Mouse (Mus musculus) left cerebral cortex, adult 11 months (tissue): ENCODE results near the gene Ankle1.
"Not testable (repeated sequence)": the region's sequence is repeated elsewhere in the genome, so short reads cannot be mapped to it uniquely, and the experiment has no call there.

Experiments used
- DNase-seq: peaks from one replicate; pipeline ENCODE4 v3.0.0; 2022; ENCODE audit warnings: low spot score

Gene Ankle1

DNA sequence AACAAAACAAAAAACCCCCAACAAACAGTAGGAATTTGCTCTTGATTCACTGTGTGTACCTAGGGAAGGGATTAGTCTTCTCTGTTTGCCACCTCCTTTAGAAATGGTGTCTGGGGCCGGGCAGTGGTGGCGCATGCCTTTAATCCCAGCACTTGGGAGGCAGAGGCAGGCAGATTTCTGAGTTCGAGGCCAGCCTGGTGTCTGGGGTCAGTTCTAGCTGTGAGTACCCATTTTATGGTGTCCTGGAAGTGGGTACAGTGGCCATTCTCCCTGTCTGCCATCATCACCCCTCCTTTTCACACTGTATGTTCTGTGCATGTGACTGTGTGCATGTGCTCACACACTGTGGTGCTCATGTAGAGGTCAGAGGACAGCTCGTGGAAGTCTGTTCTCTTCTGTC, 2.4 kb downstream of the Ankle1 start:
- DNase-seq, result no peak

DNA sequence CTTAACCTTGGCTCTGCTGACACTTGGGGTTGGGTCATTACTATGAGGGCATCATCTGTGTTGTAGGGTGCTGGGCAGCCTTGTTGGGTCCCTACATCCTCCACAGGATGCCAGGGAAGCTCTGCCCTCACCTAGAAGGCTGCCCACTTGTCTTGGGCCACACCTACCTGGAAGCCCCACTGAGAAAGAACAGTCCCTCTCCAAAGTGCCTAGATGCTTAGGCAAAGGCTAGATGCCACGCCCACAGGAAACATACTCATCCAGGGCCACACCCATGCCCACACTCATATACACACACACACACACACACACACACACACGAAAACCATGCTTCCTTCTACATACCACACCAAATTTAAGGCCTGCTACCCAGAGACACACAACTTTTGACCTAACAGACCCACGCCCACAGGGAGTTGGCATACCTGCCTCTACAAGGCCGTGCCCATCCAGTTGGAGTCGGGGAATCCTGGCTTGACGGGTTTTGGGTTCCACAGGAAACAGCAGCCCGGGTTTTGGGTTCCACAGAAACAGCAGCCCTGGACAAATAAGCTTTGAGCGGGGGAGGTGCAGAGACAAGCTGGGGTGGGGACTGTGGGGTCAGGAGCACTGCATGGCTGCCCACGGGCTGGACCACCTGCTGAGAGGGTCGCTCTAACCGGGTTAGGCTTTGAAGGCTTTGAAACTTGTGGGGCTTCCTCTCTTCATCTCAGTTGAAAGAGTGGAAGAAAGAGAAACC, 5.9 kb downstream of the Ankle1 start:
- DNase-seq, result no peak

DNA sequence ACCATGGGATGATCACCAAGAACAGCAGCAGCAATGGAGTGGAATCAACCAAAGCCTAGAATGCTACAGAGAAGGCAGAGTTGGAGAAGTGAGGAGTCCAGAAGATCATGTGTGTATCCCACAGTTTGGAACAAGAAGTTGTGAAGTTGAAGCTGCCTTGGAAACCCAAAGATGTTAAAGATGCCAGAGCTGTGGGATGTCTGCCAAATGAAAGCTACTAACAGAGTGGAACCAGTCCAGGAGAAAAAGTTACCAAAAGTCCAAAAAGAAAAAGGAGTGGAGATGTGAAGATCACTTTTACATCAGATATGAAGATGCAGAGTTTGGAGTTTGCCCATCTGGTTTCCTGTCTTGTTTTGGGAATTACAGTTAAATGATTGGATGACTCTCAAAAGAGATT, 16.3 kb downstream of the Ankle1 start:
- DNase-seq, result no peak

DNA sequence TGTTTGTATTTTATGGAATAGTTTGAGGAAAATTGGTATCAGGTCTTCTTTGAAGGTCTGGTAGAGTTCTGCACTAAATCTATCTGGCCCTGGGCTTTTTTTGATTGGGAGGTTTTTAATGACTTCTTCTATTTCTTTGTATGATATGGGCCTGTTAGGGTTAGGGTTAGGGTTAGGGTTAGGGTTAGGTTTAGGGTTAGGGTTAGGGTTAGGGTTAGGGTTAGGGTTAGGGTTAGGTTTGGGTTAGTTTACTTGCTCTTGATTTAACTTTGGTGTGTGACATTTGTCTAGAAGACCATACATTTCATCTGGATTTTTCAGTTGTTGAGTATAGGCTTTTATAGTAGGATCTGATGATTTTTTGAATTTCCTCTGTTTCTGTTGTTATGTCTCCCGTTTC, 27.1 kb downstream of the Ankle1 start:
- not testable (repeated sequence) for DNase-seq

DNA sequence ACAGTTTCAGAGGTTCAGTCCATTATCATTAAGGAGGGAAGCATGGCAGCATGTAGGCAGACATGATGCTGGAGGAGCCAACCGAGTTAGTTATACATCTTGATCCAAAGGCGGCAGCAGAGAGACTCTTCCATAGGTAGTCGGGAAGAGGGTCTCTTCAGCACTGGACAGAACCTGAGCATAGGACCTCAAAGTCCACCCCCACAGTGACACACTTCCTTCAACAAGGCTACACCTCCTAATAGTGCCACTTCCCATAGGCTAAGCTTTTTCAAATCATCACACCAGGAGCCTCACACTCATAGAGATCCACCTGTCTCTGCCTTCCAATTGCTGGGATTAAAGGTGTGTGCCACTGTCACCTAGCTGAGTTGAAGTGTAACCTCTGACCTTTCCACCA, 31.2 kb downstream of the Ankle1 start:
- no peak for DNase-seq

DNA sequence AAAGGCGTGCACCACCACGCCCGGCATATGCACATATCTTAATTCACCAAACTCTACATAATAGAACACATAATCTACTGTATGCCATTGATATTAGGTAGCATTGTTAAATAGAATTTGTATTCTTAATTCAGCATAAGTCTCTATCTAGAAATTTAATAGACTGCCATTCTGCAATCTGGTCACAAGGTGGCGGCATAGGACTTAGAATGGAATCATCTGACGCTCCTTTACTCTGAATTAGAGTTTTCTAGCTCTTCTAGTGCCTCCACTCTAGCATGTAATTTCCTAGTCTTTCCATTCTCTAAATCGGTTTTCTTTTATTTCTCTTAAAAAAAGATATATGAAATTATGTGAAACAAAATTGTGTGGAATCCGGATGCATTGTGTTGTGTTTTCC, 35.6 kb downstream of the Ankle1 start:
- DNase-seq, result no peak

DNA sequence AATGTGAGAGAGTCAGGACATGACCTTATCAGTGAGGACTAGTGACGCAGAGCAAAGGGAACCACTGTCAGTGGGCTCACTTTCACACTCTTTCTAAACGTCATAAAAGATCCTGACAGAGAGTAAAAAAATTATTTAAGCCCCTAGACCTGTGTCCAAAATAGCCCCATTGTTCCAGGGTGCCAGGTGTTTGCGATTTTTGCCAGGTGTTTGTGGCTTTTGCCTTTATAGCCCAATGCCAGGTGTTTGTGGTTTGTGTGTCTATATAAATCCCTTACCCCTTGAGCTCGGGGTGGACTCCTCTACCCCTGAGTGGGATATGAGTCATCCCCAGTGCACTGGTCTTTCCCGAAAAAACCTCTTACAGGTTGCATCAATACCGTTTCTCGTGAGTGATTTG, 39.3 kb downstream of the Ankle1 start:
- DNase-seq, result no peak

DNA sequence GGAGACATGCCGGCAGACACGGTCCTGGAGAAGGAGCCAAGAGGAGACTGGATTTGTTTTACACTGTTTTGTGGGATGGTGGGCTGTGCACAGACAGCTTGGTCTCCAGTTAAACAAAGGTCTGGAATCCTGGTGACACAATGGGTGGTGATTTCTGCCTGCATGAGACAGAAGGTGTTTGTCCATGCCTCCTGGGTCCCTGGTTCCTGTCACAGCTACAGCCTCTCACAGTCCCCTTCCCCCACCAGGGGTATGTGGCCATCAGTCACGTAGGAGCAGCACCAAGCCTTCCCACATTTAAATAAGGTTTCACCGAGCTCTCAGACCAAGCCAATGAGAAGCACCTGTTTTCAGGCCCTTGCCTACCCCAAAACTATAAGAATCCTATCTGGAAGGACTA, 45.5 kb downstream of the Ankle1 start:
- no peak for DNase-seq

DNA sequence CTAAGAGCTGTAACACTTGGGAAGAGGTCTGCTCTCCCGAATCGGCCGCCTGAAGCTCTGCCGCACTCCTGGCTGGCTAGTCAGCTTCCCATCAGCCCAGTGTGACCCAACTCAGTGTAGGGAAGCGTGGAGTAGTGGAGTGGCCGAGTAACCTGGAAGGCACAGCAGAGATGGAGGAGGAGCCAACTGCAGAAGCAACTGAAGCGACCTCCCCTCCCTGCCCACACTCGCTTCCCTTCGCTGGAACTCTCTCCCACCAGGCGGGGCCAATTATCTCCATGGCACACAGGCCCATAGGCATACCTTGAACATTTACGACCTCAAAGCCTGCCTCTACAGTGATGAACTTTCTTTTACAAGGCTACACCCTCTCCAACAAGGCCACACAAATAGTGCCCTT, 46.0 kb downstream of the Ankle1 start:
- no peak for DNase-seq

DNA sequence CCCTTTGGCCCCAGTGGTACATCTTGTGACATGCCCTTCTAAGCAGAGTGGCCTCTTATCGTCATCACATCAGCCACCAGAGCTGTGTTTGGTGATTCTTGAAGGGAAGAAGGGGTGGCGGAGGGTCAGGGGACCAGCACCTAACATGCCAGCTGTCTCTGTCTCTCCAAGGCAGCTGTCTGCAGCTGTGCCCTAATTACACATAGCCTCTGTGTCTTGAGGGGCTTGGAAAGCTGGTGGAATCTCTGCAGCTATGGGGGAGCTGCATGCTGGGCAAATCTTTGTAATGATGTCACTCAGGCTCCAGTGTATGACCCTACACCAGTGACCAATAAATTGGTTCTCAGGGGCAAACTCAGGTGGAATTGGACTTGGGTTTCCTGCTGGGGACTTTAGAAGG, 46.9 kb downstream of the Ankle1 start:
- no peak for DNase-seq

DNA sequence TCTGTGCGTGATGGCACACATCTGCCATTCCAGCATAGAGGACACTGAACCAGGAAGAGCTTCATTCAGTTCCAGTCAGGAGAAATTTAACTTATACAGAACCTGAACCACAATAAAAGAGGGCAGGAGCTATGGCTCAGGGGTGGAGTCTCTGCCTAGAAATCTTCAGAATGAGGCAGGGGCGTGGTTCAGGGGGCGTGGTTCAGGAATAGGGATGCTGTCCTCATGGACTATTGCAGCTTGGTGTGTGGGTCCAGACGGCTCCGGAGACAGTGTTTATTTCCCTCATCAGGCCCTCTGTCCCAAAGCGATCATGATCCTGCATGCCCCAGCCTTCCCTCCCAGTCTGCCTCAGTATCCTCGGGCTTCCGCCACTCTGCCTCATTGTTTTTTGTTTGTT, 48.9 kb downstream of the Ankle1 start:
- no peak for DNase-seq

DNA sequence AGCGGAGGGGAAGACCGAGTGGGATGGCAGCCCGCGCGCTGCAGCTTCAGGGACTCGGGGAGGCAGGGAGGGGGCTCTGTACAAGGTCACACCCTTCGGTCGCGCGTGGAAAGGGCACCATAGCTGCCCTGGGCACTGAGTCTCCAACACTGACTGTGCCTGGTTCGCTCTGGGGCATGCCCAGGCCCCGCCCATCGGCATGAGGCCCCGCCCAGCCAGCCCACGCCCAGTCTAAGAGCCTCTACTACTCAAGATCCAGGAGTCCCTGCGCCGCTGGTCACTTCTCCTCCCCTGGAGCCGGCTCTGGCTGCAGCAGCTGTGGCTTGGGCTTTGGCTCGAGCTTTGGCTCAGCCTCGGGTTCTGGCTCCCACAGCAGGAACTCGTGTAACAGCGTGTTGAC, 51.1 kb downstream of the Ankle1 start:
- DNase-seq, result no peak

DNA sequence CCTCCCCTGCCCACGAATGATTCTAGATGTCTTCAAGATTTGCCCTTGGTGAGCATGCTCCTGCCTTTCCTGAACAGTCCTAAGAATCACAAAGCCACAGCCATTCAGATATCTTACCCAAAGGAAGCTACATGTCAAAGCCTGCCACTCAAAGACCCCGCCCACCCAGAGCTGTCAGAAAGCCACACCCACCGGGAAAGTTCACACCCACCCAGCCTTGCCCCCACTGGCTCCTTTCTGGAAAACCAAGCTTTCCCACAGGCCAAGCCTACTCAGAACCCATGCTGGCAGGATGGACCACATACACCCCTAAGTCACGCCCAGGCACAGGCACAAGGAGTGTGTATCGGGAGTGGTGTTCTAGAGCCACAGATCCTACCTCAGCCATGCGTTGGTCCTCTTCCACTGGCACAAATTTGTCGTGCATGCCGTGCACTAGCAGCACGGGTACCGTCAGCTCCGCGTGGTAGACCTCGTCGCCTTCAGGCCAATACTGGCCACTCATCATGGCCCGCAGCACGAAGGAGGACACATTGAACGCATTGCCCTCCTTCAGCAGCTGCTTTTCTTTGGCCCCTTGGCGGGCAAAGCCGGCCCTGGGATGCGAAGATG, 52.0 kb downstream of the Ankle1 start:
- DNase-seq, result no peak
